Mouse (Mus musculus) c-Kit-negative CD71-positive TER-119-positive erythroid progenitor cells, embryonic 14.5 days (primary cell): ENCODE measurements at regions not wholly inside any gene's neighbourhood (a gene's known extent, or its start where the extent isn't known, plus 50 kb on each side); places are given as distances from the start of the nearest gene placed in this dataset.

Experiments
- DNase-seq: peaks from one replicate; pipeline ENCODE4 v3.0.0-alpha.2; 2013; ENCODE audit warnings: low read depth, low spot score

DNA sequence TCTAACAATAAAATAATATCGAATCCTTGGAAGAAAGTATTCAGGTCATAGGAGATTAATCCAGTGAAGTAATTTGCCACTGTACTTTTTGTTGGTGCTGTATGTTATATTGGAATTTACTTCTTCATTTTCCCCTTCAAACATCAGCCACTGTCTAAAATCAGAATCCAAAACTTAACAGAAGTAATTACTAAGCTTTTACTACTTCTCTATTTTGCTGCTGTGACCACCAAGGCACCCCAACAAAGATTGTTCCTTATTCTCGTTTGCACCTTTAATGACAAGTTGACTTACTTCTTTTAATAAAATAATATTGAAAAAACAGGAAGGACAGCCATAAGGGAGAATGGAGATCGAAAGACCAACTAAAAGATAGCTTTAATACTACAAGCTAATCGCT is 1130.1 kb upstream of the Cited2 start:
- no peak for DNase-seq

DNA sequence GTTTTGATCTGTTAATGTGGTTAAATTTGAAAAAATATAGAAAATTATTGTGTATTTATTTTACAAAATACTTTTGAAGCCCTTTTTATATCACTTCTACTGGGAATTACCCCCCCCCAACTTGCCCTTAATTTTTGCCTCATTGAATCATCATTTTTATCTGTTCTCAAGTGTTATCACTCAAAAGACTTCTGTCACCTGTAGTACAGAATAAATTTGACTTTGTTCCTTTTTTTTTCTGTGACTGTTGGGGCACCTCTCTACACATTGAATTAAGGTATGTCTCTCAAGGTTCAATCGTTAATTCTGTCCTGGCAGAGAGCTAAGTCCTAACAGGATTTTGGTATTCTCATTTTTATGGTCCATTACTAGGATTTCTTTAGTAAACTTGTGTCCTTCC is 1123.0 kb upstream of the Cited2 start:
- no peak for DNase-seq

DNA sequence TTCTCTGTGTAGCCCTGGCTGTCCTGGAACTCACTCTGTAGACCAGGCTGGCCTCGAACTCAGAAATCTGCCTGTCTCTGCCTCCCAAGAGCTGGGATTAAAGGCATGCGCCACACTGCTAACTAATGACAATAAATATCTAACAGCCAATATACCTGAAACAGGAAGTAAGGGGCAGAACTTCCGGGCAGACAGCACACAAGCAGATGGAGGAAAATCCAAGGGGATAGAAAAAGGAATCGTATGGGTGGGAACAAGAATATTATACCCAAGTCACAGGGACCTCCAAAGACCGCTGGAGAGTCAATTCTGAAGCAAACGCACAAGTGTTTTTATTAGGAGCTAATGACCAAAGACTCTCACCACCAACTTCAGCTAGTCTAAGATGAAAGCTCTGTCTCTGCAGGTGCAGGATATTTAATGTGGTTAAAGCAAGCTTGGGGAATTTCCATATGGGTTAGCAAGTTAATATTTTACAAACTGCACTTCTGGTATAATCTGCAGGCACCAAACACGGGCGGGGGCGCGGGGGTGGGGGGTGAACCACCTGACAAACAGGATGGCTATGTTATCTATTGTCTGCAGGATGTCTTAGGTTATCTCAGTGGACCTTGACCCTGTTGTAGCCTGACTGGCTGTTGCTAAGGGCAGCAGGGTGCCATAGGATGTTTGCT is 1122.3 kb upstream of the Cited2 start:
- DNase-seq: no peak

DNA sequence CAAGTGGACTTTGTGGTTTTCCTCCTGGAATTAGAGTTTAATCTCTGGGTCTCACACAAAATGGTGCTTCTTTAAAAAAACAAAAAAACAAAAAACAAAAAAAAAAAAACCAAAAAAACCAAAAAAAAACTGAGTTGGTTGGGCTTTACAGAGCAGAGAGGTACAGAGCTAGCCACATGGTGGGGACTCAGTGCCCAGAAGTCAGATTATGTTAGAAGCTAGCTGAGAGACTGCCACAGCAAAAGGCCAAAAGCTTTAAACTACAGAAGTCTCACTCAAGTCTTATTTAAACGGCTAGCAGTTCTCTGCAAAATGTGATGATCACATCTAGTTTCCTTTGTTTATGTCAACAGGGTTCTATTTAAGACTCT is 1121.8 kb upstream of the Cited2 start:
- DNase-seq: no peak

DNA sequence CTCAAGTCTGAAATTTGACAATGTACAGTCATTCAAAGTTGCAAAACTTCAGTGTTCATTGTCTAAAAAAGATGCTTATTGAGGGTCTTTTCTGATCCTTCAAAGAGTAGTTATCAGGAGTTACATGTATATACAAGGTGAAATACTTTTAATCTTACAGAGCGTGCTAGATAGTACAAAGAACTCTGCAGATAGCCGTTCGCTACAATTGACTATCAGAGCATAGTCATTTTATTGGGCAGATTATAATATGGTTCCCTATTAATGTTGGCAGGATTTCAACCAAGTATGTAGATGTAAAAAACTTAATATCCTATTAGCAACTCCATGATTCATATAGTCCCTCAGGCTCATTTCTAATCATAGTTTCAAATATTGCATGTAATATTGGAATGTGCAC is 1114.7 kb upstream of the Cited2 start:
- no peak for DNase-seq

DNA sequence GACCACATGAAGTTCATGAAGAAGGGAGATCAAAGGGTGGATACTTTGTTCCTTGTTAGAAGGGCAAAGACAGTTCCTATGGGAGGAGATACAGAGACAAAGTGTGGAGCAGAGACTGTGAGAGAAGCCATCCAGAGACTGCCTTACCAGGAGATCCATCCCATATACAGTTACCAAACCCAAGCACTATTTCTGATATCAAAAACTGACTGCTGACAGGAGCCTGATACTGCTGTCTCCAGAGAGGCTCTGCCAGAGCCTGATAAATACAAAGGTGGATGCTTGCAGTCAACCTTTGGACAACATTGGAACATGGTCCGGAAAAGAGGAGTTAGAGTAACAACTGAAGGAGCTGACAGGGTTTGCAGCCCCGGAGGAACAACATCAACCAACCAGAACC is 1104.3 kb upstream of the Cited2 start:
- DNase-seq: no peak

DNA sequence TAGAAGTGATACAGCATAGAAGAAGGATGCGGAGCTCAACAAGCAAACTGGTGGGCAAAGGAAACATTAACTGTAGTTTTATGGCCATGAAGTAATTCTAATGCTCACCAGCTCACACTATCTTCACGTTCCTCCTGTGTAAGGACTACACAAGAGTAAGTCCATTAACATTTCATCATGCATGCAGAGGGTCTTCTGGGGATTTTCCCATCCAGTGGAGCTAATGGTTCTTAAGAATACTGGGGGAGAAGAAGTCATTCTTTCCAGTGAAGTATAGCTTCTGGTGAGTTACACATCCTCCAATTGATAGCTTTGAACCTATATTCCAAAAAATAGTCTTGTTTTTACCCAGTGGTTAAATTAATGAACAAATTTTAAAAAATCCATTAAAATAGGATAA is 1103.4 kb upstream of the Cited2 start:
- DNase-seq: no peak

DNA sequence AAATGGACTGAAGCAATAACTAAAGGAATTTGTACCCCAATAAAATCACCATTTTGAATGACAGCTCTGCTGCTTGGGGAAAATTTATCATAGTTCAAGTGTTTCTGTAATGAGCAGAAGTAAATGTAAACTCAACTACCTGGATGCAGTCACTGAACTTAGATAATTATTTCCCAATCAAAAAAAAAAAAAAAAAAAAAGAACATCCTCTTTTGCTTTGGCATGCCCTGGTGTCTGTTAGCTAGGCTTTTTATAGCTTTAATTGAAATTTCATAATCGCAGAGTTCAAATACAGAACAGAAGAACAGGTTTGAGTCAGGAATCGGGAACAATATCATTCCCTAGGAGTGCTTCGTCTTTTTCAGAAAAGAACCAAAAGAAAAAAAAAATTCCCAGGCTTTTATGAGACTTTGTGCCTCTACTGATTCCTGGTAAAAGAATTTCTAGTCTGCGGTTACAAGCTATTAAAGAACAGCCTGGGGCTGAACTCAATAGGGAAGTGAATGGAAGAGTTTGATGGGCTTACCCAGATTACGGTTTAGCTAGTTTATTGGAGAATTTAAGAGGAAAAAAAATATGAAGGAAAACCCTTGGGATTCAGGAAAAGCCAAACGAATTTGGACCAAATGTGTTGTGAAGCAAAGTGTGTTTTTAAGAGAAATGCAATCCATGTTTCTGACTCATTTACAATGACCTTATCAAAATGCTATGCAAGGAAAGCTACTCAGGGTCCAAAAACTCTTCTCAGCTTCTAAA is 1102.0 kb upstream of the Cited2 start:
- no peak for DNase-seq

DNA sequence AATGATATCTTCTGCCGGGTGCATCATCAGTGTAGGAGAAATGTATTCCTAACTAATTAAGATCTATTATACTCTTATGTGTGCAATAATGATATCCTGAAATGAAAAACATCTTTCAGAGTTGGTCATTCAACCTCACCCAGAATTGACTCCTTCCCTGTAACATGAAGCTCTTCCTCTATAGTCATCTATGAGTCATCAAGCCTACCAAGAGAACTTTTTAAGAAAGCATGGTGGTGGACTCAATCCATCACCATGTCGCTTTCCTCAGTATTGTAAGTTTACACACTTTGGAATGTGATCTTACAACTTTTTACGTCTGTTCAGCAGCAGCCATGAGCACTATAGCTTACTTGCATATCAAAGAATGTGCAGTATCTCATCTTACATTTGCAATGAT is 1100.2 kb upstream of the Cited2 start:
- no peak for DNase-seq

DNA sequence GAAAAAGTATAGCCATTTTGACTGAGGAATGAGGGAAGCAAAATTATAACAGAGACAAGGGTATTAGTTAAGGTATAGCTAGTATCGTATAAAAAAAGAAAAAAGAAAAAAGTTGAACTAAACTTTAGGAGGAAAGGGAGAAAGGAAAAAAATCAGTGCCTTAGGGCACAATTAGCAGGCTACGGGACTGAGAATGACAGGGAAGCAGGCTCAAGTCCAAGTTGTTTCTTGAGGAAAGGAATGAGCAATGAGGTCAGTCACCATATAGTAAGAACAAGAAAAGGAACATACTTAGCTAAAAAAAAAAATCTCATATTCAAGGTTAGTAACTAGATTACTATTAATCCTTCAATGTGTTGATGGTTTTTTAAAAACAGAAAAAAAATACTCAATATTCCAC is 1089.8 kb upstream of the Cited2 start:
- no peak for DNase-seq

DNA sequence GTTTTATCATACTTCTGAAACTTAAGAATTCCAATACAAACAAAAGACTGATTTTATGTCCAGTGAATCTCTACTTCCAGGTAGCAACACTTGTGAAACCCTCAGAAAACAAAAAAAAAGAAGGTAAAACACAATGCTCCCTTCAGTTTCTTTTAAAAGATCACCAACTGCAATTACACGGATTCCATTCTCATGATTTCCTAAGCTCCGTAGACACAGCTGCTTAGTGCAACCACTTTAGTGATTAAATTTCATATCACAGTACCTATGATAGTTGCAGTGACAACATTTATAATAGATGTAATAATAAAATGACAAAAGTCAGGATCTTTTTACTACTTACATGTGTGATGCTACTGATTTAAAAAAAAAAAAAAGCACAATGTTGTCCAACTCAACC is 1087.6 kb upstream of the Cited2 start:
- no peak for DNase-seq

DNA sequence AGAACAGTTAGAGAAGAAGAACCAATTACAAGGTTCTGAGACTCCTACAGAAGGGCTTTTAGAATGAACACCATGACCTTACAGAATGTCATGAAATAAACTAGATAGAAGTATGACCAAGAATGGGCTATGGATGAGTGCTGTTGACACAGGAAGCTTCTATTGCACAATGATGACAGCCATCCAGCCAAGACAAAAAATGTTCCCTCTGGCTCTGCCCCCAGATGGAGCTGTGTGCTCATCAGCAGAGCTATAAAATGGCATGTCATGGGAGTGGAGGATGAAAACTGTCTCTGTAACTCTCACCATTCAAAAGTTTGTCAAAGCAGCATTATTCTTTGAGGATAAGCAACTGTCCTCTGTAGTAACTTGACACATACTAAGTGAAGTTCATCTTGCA is 1086.0 kb upstream of the Cited2 start:
- no peak for DNase-seq

DNA sequence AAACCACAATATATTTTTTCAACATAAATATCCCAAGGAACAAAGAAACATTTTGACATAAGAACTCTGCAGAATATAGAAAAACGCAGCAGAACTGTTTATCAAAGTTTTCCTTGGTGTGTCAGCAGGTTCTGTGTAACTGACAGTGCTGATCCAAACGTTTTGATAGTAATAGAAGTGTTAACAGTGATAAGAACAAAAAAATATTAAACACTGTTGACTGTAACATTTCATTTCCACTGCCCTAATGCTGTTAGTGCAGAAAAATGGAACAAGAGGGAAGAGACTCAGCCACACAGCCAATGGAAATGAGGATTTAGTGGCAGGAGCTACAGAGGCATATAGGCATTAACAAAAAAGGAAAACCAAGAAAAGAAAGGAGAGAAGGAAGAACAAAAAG is 1084.9 kb upstream of the Cited2 start:
- DNase-seq: no peak

DNA sequence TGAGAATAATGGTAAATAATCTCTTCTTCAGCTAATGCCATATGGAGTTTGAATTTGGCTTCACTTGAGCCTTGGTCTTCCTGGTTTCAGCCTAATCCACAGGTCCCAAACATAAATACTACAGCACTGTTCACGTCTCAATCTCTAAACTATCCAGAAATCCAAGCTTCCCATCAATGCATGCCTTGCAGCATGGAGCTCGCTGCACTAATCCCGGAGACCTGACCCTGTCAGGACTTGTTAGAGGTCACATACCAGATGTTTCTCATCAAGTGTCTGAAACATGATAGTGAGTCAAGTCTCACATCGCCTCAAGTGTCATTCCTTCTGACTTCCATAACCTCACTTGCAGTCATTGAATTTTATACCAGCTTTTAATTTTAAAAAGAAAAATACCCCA is 1082.9 kb upstream of the Cited2 start:
- no peak for DNase-seq

DNA sequence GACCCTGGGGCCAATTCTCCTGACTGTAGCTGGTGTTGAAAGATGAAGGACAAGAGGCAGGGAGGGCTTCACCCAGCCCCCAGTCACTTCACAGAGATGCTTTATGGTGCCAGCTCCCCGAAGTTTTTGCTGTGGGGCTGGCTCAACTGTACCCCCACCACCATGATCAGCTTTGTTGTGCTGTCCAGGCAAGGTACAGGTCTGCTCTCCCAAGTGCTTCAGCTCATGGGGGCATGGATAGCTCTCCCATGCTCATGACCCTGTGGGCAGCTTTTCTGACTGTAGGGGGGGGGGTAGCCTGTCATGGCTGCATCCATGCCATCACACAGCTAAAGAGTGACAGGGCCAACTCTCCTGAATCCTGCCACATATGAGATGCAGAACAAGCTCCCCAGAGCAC is 1072.9 kb upstream of the Cited2 start:
- no peak for DNase-seq

DNA sequence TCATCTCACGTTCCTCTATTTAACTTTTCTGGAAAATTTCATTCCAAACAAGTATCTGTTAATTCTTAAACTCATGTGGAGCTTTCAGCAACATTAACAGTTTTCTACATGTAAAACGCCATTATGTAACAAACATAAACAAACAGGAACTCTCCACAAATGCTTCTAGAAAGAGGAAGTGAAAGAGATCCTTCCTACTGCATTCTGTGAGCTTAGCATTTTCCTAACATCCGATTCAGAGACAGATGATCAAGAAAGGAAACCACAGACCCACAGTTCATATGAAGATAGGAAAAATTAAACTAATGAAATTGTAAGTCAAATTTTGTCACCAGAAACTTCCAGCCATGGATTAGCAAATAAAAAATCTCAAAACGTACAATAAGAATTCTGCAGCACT is 1070.6 kb upstream of the Cited2 start:
- DNase-seq: no peak

DNA sequence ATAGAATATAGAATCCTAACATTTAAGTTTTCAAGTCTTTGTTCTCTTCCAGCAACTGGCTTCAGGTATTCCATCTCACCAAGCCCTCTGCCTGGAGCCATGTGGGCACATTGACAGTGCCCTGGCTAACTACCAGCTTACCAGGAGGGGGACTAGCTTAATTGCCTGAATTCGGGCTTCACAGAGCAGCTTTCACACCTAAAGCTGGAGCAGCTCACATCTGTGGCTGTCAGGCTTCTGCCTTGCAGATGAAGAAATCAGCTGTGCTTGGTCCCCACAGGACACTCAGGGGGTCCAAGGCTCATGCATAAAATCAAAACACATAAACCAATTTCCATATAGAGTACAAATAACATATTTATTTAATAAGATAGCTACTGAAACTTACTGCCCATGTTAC is 1058.5 kb upstream of the Cited2 start:
- no peak for DNase-seq

DNA sequence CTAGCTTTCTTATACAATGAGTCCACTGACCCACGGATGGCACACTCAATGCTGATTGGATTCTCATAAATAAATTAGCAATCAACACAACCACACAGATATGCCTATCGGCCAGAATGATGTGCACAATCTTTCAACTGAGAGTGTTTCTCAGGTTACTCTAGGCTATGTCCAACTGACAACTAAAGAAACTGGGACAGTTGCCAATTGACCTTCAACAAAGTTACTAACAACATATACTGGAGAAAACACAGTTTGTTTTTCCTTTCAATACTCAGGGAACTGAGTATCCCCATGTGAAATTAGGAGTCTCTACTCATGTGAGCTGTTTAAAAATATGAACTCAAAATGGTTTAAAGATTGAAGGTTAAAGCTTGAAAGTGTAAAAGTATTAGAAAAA is 1052.7 kb upstream of the Cited2 start:
- no peak for DNase-seq

DNA sequence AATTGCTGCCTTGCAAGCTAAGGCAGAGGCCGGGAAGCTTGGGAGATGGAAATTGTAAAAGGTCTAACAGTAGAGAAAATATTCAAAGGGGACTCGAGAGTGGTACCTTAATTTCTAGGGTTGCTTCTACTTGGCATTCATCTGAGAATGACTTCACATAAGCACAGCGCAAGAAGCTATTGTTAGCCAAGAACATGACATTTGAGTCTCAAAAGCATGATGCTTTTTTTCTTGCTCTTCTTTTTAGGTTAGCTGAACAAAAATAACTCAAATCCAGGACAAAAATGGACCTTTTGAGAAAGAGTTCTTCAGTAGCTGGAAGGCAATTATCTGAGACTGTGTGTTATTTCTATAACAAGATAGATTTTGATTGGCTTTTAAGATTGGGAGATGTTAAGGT is 1042.0 kb upstream of the Cited2 start:
- DNase-seq: no peak

DNA sequence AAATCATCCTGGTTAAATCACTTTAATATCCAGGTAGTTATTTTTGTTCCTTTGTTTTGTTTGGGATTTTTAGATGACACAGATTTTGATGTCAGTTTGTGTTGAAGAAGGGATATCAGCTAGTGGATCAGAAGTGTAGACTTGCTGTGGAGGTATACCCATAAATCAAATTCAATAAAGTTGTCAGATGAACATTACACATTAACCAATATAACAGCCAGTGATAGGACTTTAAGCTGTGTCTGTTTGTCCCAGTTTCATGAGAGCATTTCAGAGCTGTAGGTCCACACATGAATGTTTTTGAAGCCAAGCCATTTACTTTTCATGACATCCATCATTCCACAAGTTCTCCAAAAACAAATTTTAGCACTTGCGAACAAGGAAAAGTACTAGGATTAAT is 1037.7 kb upstream of the Cited2 start:
- no peak for DNase-seq

DNA sequence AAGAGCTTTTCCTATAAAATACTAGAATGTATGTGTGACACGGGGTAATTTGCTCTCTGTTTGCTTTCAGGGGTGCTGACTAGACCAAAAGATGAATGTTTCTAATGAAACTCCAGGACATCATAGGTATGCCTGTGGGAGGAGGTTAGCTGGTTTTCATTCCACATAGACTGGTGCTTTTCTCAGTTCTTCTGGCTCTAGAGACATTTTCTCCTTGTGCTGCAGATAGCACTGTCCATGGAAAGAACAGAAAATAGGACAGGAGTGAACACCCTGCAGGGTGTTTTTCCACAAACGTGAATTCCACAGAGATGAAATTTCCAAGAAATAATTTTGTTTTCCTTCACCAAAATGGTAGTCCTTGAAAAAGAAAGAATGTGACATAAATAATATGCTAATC is 1016.0 kb upstream of the Cited2 start:
- no peak for DNase-seq

DNA sequence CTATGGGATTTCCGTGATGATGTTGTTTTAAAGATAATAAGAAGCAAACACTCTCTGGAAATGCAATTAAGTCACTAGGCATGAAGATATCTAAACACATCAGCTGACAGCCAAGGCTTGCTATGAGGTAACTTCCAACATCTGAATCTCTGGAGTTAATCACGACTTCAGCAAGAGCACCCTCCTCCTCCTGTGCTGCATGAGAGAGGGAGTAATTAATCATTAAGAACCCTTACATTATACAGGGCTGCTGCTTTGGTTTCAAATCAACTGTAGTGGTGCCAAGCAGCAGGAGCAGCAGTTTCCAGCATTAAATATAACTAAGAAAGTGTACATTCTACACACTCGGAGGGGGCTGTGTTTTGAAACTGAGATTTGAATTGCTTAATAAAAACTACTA is 1009.9 kb upstream of the Cited2 start:
- no peak for DNase-seq

DNA sequence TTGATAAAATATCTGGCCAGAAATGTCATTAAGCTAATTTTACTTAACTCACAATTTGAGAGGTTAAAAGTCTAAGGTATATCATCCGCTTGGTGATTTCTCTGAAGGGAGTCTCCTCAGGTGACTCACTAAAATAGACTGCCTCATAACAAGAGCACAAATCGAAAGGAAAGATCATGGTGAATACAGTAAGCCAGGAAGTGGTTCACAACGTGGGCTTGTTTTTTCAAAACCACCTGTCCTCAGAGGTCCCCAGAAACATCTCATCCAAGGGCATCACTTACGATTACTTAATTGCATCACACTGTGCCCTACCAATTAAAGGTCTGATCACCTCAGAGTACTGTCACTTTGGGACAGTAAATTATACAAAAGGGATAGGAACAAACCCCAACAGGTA is 1009.0 kb upstream of the Cited2 start:
- no peak for DNase-seq

DNA sequence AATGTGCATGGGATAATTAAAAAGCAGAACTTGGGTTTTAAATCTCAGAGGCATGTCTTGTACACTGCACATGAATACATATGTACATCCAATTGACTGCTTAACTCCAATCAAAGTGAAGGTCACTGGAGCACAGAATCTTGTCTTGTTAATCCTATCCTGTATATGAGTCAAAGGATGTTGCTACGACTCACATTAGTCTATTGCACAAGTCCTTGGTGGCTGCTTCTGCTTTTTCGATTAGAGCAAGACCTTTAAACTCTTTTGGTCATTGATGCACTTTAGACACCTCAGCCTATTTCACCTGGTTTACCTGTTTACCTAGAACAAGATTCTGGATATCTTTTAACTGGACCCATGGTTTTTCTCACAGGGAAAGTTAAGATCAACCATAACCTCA is 1008.5 kb upstream of the Cited2 start:
- DNase-seq: no peak
